Mouse (Mus musculus): ENCODE results near the gene Mki67. TPM values are rescaled to one million over a fixed set of nuclear protein-coding genes. Genes with fewer than 3 reads are reported as not detected.
A peak's percentile ranks its signal among the peaks of the same experiment; 100 is the strongest.

The Mki67 gene
- total and polyA plus RNA-seq, 3 experiments: 0.16 to 1.9 (median 0.97) TPM

- peak; percentile 30 to 57 for DNase-seq
- Histone ChIP-seq H3K9ac (ENCODE audit: low read depth, low read length) (no peak overlapping the region), H3K36me3 (ENCODE audit: control insufficient read depth, insufficient read depth, low read length) (no peaks in the 10 kb centered on the region), H3K27me3 (ENCODE audit: control insufficient read depth, insufficient read depth, low read length) (no peaks in the 10 kb centered on the region), H3K4me3 (no peak overlapping the region), H3K27ac (no peak overlapping the region), H3K79me2 (replicated peaks; ENCODE audit: control insufficient read depth, insufficient read depth, low read length) (no peaks in the 10 kb centered on the region), H3K4me1 (ENCODE audit: control insufficient read depth, insufficient read depth, low read length) (no peaks in the 10 kb centered on the region)
- TF ChIP-seq EP300 (IDR thresholded peaks at IDR 0.05; ENCODE audit: insufficient read depth, low read depth, low read length) (0 out of 2 replicates have a peak, but pooled peaks have one; percentile 52), CTCF (IDR thresholded peaks at IDR 0.05) (peak; percentile 76), POLR2A (IDR thresholded peaks at IDR 0.05; ENCODE audit: insufficient read depth, low read depth, low read length) (no peak)
- 75% methylated on average over 5 of the region's 5 CpGs for WGBS
- intact Hi-C loops (cut with DNase I): loop anchor here (5.0 kb wide), 2 partner anchors 37 to 57 kb away; partner anchors contain the start of gene Mki67
Observed at GRCm38 (mm10) chr7:135680334-135680733, 35.8 kb downstream of the Mki67 start.

- TF ChIP-seq POLR2A (IDR thresholded peaks at IDR 0.05; ENCODE audit: insufficient read depth, low read depth, low read length) (no peak), EP300 (IDR thresholded peaks at IDR 0.05; ENCODE audit: insufficient read depth, low read depth, low read length) (0 out of 2 replicates have a peak, but pooled peaks have one; percentile 23)
- WGBS: 38% methylated on average over 8 of the region's 8 CpGs
- Histone ChIP-seq H3K4me1 (ENCODE audit: control insufficient read depth, insufficient read depth, low read length) (no peaks in the 10 kb centered on the region), H3K36me3 (ENCODE audit: control insufficient read depth, insufficient read depth, low read length) (no peaks in the 10 kb centered on the region), H3K4me3 (no peak overlapping the region), H3K27ac (no peak overlapping the region), H3K79me2 (replicated peaks; ENCODE audit: control insufficient read depth, insufficient read depth, low read length) (no peaks in the 10 kb centered on the region), H3K9ac (ENCODE audit: low read depth, low read length) (no peak overlapping the region), H3K27me3 (ENCODE audit: control insufficient read depth, insufficient read depth, low read length) (no peaks in the 10 kb centered on the region)
- intact Hi-C loops (cut with DNase I): no loop called here
- peak; percentile 42 to 69 for DNase-seq
Observed at GRCm38 (mm10) chr7:135676722-135677121, 39.4 kb downstream of the Mki67 start.

- 64% methylated on average over 3 of the region's 3 CpGs for WGBS
Observed at GRCm38 (mm10) chr7:135673576-135673975, 42.6 kb downstream of the Mki67 start.

GRCm38 (mm10) chr7:135668852-135669739 is 47.1 kb downstream of the Mki67 start:
- no peaks in the 10 kb centered on the region for H3K79me2 ChIP-seq (replicated peaks; ENCODE audit: control insufficient read depth, insufficient read depth, low read length)
- TF ChIP-seq POLR2A (IDR thresholded peaks at IDR 0.05; ENCODE audit: insufficient read depth, low read depth, low read length) (no peak), EP300 (IDR thresholded peaks at IDR 0.05; ENCODE audit: insufficient read depth, low read depth, low read length) (no peak), CTCF (IDR thresholded peaks at IDR 0.05) (peak; percentile 78)
- no peak overlapping the region for H3K27ac ChIP-seq
- H3K27me3 ChIP-seq (ENCODE audit: control insufficient read depth, insufficient read depth, low read length): no peaks in the 10 kb centered on the region
- no peaks in the 10 kb centered on the region for H3K4me1 ChIP-seq (ENCODE audit: control insufficient read depth, insufficient read depth, low read length)
- 51% methylated on average over 16 of the region's 16 CpGs for WGBS
- H3K9ac ChIP-seq (ENCODE audit: low read depth, low read length): no peak overlapping the region
- intact Hi-C loops (cut with DNase I): loop anchor here (1.0 kb wide), 1 partner anchor 132 kb away; the partner anchor contains the start of gene Ptpre
- H3K4me3 ChIP-seq: no peak overlapping the region
- H3K36me3 ChIP-seq (ENCODE audit: control insufficient read depth, insufficient read depth, low read length): no peaks in the 10 kb centered on the region
- DNase-seq: peak in 1 of 2 experiments; percentile 39

More at GRCm38 (mm10) chr7:135673576-135673975, 42.6 kb downstream of the Mki67 start:
- TF ChIP-seq POLR2A (IDR thresholded peaks at IDR 0.05; ENCODE audit: insufficient read depth, low read depth, low read length) (no peak), EP300 (IDR thresholded peaks at IDR 0.05; ENCODE audit: insufficient read depth, low read depth, low read length) (no peak), CTCF (IDR thresholded peaks at IDR 0.05) (no peak)
- intact Hi-C loops (cut with DNase I): no loop called here
- Histone ChIP-seq H3K79me2 (replicated peaks; ENCODE audit: control insufficient read depth, insufficient read depth, low read length) (no peaks in the 10 kb centered on the region), H3K27me3 (ENCODE audit: control insufficient read depth, insufficient read depth, low read length) (no peaks in the 10 kb centered on the region), H3K27ac (no peak overlapping the region), H3K4me3 (no peak overlapping the region), H3K4me1 (ENCODE audit: control insufficient read depth, insufficient read depth, low read length) (no peaks in the 10 kb centered on the region), H3K9ac (ENCODE audit: low read depth, low read length) (no peak overlapping the region), H3K36me3 (ENCODE audit: control insufficient read depth, insufficient read depth, low read length) (no peaks in the 10 kb centered on the region)
- DNase-seq: no peak

GRCm38 (mm10) chr7:135666314-135666713 is 49.8 kb downstream of the Mki67 start:
- no peaks in the 10 kb centered on the region for H3K79me2 ChIP-seq (replicated peaks; ENCODE audit: control insufficient read depth, insufficient read depth, low read length)
- 71% methylated on average over 2 of the region's 2 CpGs for WGBS
- intact Hi-C loops (cut with DNase I): no loop called here

GRCm38 (mm10) chr7:135664211-135664610 is 52.0 kb downstream of the Mki67 start:
- WGBS: 65% methylated on average over 7 of the region's 7 CpGs
- TF ChIP-seq EP300 (IDR thresholded peaks at IDR 0.05; ENCODE audit: insufficient read depth, low read depth, low read length) (no peak), POLR2A (IDR thresholded peaks at IDR 0.05; ENCODE audit: insufficient read depth, low read depth, low read length) (no peak), CTCF (IDR thresholded peaks at IDR 0.05) (no peak)

More at GRCm38 (mm10) chr7:135666314-135666713, 49.8 kb downstream of the Mki67 start:
- Histone ChIP-seq H3K36me3 (ENCODE audit: control insufficient read depth, insufficient read depth, low read length) (no peaks in the 10 kb centered on the region), H3K9ac (ENCODE audit: low read depth, low read length) (no peak overlapping the region), H3K27me3 (ENCODE audit: control insufficient read depth, insufficient read depth, low read length) (no peaks in the 10 kb centered on the region), H3K27ac (no peak overlapping the region), H3K4me3 (no peak overlapping the region), H3K4me1 (ENCODE audit: control insufficient read depth, insufficient read depth, low read length) (no peaks in the 10 kb centered on the region)
- no peak for DNase-seq
- no peak for TF ChIP-seq CTCF (IDR thresholded peaks at IDR 0.05)
- TF ChIP-seq POLR2A (IDR thresholded peaks at IDR 0.05; ENCODE audit: insufficient read depth, low read depth, low read length): no peak

More at GRCm38 (mm10) chr7:135664211-135664610, 52.0 kb downstream of the Mki67 start:
- Histone ChIP-seq H3K27me3 (ENCODE audit: control insufficient read depth, insufficient read depth, low read length) (no peaks in the 10 kb centered on the region), H3K27ac (no peak overlapping the region), H3K4me3 (no peak overlapping the region), H3K4me1 (ENCODE audit: control insufficient read depth, insufficient read depth, low read length) (no peaks in the 10 kb centered on the region), H3K9ac (ENCODE audit: low read depth, low read length) (no peak overlapping the region), H3K36me3 (ENCODE audit: control insufficient read depth, insufficient read depth, low read length) (no peaks in the 10 kb centered on the region), H3K79me2 (replicated peaks; ENCODE audit: control insufficient read depth, insufficient read depth, low read length) (no peaks in the 10 kb centered on the region)
- intact Hi-C loops (cut with DNase I): no loop called here
- no peak for DNase-seq
